Mouse (Mus musculus): ENCODE data around the gene Abr.

Gene Abr

DNA sequence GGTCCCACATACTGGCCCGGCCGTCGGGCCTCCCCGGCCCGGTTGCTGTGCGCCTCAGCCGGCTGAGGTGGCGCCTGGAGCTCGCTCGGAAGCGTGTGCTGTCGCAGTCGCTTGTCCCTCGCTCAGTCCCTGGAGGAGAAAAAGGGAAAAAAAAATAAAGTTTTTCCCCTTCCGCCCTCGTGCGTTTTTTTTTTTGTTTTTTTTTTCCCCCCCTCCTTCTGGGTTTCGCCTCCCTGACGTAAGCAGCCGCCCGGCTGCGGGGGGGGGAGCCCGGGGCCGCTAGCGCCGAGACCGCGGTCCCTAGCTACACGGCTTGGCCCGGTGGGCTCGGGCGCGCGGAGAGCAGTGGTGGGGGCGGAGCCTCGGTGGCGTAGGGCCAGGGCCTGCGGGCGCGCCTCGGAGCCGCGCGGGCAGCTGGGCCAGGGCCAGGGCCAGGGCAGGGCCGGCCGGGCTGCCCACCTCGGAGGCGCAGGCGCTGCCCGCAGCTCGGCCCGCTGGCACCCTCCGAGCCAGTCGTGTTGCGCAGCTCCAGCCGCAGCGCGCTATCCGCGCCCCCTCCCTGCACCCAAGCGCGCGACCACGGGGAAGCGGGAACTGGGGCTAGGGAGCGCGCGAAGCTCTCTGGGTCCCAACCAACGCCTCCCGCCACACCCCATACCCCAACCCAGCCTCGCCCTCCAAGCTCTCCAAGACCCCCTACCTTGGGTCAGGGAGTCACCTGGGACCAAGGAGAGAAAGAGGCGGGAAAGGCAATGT is 1.3 kb upstream of the Abr start:
- peak; percentile 80 for DNase-seq (ENCODE audit: extremely low spot score)

DNA sequence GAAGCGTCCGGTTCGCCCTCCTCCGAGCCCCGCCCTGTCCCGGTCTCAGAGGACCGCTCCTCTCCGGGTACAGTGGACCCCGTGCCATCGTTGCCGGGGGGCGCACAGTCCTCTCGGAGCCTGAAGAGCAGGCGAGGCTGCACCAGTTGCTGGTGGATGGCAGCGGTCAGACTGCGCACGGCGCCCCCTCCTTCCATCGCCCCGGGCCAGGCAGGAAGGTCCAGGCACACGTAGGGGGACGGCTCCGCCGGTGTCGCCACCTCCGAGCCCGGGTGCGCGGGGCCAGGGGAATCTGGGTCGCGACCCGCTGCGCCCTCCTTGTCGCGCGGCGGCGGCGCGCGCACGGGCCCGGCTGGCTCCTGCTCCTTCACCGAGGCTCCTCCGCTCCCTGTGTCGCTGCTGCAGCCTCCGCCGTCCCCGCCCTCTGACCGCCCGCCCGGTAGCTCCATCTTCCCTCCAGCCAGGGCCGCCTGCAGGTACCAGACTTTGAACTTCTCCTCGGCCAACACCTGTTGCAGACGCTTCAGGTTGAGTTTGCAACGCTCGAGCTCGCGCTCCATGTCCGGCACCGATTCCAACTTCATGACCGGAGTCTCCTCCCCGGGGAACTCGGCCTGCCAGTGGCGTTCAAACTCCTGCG is 572 bp upstream of the Abr start:
- DNase-seq (ENCODE audit: extremely low spot score) = peak; percentile 67

DNA sequence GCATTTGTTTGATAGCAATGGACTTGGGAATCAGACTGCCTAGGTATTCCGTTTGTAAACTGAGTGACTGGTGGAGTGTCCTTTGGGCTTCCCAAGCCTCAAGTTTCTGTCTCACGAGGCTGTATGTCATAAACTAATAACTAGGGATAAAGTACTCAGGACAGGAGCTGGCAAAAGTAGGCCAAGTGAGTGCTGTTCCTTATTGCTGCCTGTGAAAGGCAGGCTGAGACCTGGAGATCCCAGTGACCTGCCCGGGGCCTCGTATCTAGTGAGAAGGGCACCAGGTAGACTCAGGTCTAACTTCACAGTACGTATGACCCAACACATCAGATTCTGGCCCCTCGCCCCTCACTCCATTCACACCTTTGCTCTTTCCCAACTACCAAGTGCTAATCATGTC is 4.0 kb downstream of the Abr start:
- DNase-seq (ENCODE audit: extremely low spot score) = no peak

DNA sequence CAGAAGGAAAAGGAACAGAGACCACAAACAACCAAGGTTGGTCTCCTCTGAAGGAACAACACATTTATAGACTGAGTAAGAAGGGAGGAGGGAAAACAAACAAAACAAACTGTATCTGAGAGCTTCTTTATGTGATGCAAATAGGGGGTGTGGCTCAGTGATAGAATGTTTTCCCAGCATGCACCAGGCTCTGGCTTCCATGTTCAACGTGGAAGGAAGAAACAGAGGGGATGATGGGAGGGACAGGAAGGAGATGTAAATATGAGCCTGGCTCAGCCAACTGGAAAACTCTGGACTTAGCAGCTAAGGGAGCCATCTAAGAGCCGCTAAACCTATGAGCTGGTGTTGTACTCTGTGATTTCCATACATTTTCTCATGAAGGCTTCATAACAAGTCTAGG is 7.9 kb downstream of the Abr start:
- DNase-seq (ENCODE audit: extremely low spot score) = no peak

DNA sequence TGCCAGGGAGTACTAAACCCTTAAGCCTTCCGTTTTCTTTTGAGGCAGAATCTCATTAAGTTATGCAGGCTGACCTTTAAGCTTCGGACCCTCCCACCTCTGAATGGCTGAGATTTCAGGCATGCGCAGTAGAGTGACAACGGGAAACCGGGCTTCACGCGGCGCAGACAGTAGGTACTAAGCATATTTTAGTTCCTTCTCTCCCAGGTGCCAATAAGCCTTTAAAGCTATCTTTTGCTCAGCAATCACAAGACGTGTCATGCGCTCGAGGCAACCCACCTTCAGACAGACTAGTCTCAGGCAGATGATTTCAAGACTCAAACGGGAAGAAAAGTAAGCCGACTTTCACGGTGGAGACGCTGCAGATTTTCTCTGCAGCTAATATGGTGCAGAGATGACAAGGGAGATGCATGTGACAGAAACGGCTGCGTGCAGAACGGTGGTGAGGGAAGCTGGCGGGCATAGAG is 9.4 kb downstream of the Abr start:
- DNase-seq (ENCODE audit: extremely low spot score) = peak; percentile 72

DNA sequence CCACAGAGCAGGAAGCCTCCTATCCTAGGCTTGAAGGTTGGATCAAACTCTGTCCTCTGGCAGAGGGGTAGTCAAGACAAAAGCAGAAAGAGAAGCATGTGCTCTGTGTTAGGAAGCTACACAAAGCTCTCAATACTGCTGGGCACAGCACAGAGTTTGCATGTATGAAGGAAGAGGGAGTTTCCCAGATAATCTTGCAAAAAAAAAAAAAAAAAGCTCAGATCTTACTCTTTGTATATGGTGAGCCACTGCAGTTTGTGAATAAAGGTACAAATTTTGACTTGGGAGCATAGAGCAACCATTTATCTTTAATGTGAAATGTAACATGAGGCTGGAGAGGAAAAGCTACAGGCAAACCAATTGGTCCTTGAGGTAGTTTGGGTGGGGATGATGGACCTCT is 11.2 kb downstream of the Abr start:
- no peak for DNase-seq (ENCODE audit: extremely low spot score)

DNA sequence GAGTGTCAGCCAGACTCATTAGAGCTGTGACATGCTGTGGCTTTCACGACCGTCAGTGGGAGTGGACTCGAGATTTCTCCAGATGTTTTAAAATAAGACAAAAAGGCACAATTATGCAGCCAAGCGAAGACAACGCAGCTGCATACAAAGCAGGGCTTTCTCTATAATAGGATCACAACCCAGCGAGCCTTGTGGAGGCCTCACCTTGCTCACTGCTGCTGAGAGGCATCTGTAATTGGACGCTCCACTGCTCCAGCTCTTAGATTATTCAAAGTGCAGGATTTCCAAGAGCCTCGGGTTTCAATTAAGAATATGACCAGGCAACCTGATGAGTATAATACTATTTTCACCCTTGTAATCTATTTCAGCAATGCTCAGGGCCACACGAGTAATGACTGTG is 15.6 kb downstream of the Abr start:
- DNase-seq (ENCODE audit: extremely low spot score) = no peak

DNA sequence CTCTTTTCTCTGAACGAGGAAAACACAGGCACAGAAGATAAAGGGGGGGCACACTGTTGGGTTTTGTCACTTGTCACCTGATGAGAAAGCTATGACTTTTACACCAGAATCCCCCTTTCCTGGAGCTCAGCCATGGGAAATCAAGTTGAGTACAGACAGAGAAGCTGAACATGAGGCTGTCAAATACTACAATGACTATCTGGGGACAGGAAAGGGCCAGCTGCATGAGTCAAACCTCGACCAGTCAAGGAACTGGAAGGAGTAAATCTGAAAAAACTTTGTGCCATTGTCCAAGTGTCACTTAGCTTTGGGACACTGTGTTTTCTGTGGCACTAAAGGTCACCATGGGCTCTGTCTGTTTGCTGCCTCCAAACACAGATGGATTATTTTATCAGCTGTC is 22.9 kb downstream of the Abr start:
- DNase-seq (ENCODE audit: extremely low spot score) = no peak

DNA sequence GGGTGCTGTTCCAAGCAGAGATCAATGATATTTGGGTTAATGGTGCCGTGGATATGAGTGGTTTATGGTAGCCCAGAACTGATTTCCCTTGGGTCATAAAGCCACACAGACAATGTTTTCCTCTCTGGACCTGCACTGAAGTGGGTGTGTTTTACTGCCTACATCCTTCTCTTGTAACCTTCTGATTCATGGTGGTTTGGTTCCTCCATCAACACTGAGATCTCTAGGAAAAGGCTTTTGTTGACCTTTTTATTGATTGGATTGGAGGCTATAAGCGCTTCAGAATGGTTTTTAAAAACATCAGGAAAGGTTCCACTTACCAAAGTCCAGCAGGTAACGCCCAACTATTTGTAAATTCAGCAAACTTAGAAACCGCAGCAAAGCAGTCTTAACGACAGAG is 23.4 kb downstream of the Abr start:
- no peak for DNase-seq (ENCODE audit: extremely low spot score)

DNA sequence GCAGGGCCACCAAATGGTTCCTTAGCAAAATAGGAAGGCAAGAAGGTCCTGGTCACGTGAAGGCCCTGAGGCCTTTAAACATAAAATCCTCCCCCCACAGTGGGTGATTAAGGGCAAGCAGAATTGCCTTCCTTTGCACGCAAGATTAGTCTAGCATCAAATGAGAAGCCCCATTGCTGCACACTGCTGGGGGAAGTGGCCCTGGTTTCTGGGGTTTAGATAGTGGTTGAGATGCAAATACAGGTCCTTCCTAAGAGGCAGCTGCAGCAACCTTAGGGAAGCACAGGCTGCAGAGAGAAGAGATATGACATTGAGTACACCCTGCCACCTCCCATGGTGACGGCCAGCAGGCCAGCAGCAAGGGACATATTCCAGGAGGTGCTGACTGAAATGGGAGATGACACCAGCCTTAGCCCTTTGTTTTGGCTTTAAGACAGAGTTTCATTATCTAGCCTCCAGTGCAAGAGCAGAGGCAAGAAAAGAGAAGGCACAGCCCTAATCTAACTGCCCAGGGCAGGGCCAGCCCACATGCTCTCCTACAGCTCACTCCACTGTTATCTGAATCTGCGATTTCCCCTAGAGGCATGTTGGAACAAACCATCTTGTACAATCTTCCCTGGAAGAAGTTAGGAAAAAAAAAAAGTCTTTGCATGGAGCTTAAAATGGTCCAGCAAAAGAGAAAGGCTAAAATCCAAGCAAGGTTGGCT is 28.3 kb downstream of the Abr start:
- DNase-seq (ENCODE audit: extremely low spot score) = no peak

DNA sequence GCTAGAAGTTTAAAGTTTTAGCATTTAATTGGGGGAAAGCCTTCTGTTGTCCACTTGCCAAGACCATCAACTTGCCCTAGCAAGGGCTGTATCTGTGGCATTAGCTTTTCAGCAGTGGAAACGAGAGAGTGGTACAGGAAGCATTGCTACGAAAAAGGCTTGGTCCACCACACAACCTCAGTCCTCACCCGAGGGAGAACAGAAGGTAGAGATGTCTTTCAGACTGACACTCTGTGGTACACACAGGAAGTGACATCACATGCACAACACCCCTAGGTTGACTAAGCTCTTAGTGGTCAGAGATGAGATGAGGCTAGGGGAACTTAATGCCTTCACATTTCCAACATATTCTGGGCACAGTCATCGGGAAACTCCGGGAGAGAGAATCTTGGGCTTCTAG is 32.4 kb downstream of the Abr start:
- DNase-seq (ENCODE audit: extremely low spot score) = no peak

DNA sequence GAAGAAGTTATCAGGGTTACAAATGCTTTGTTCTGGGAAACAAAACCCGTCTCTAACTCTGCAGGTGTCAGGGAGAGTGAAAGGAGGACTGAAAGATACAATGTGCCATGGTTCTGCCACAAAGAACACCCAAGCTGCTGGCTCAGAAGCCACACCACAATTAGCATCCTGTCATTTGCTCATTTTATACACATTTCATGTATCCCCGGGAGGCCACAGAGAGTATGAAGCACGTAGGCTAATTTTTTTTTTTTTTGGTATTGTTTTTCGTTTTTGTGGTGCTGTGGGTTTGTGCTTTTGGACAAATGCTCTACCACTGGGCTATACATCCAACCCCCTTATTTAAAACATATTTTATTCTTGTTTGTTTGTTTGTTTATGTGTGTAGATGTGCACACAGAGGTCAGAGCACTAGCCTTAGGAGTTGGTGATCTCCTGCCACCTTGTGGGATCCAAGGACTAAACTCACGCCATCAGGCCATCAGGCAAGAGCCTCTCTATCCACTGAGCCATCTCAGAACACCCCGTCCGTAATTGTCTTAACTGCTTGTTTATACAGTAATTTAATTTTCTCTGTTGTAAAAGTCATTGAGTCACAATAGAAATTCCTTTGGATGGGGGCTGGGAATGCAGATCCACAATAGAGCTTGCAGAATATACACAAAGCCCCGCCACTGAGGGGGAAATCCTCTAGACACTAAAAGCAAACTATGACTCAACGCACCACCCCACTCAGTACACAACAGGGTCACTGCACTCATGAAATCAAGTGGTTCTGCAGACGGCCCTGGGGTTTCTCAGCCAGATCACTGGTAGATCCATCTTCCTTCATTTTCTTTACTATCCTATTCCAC is 33.3 kb downstream of the Abr start:
- no peak for DNase-seq (ENCODE audit: extremely low spot score)

DNA sequence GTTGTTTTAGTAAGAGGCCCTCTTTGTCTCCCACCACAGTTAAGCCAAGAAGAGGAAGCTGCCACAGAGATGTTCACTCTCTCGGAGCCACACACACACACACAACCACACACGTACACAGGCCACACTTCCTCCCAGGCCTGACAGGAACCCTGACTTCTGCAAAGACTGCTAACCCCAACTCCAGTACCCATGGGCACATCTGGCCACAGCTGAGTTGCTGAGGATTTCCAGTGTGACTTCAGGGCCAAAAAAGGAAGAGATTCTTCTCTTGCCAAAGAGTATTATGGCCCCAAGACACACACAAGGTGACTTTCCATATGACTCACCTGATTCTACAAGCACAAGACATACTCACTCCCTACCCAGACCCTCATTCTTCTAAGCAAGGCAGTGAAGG is 34.1 kb downstream of the Abr start:
- no peak for DNase-seq (ENCODE audit: extremely low spot score)

DNA sequence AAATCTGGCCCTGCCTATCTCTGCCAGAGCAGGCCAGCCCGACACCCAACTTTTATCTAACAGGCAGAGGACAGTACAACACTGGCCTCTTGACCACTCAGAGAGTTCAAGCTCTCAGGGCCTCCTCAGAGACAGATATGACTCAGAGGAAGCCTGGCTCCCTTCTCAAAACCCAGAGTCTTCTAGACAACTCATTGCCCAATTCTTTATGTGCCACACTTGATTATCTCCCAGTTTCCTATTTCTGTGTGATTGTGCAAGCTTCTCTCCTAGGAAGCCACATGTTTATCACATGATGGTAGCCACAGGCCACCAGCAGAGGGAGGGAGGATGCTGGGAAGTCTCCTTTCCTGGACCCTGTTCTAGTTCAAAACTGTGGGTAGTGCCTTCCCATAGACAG is 34.8 kb downstream of the Abr start:
- no peak for DNase-seq (ENCODE audit: extremely low spot score)

DNA sequence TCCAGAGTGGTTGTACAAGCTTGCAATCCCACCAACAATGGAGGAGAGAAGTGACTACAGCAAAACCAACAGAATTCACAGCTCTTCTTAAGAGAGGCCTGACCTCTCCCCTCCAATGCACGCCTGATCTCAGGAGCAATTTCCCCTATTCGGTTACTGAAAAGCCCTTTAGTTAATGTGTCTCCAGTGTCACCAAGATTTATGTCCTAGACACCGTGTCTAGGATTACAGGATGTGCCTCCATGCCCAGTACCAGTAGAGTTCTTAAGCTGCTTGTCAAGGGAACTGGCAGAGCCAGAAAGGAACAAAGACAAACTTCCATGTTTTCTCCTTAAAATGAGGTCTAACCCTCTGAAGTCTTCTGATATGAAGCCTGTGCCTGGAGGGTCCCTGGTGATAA is 36.0 kb downstream of the Abr start:
- no peak for DNase-seq (ENCODE audit: extremely low spot score)

DNA sequence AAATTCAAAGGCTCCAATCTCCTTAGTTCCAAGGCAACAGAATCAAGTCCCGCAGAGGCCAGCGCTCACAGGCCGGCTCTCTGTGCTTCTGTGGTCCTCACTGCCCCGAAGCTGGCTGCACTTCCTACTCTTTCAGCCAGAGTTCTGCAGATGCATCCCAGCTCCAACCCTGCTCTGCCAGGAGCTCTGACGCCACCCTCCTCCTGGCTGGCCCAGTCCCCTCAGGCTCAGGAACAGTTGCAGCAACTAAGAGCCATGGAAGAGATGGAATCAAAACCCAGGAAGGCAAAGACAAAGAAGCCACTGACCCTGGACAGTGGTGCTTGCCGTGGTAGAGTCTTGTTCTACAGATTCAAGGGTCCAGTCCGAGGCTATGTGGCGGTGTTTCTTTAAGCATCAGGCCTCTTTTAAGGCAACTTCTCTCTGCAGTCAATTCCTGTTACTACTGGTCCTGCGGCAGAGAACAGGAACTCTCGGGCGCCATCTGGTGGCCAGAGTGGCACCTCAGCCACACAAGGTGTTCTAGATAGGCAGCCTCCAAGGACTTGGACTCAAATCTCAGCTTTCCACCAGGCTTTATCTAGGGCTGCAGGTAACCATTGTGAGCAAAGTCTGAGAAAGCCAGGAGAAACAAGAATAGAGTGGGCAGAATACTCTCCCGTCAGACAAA is 44.4 kb downstream of the Abr start:
- peak; percentile 86 for DNase-seq (ENCODE audit: extremely low spot score)

DNA sequence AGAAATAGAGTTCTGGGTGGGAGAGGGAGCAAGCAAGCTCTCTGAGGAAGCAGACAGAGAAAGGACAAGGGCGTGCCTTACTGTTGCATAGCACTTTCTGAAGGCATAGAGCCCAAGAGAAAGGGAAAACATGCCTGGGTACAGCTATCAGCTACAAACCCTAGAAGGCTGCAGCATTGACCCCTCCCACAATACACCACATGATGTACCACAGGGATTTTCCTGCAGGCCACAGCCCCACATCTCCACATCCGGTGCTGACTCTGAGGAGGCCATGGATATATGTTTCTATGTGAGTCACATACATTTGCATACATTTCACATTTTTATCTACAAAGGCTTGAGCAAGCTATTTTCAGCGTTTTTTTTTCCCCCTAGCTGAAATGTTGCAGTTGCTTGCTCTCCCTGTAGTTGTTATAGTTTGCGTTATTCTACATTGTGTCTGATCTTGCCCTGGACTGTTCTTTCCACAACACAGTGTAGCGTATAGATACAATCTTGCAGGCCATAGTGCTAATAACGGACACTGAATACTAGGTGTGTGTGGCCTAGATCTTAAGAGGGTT is 49.2 kb downstream of the Abr start:
- no peak for DNase-seq (ENCODE audit: extremely low spot score)

DNA sequence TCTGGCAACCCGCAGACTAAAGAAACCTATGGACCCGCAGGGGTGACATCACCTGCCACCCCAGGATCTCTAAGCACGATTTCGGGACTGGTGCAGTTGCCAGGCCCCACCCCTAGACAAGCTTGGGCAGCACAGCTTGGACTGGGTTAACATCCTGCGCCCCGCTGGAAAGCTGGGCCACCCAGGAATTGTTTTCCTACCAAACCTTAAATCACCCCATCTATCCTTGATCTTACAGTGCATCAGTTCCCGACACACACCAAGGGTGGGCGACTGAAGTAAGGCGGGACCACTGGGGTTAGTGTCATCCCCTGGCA is 50.5 kb downstream of the Abr start:
- no peak for DNase-seq (ENCODE audit: extremely low spot score)

DNA sequence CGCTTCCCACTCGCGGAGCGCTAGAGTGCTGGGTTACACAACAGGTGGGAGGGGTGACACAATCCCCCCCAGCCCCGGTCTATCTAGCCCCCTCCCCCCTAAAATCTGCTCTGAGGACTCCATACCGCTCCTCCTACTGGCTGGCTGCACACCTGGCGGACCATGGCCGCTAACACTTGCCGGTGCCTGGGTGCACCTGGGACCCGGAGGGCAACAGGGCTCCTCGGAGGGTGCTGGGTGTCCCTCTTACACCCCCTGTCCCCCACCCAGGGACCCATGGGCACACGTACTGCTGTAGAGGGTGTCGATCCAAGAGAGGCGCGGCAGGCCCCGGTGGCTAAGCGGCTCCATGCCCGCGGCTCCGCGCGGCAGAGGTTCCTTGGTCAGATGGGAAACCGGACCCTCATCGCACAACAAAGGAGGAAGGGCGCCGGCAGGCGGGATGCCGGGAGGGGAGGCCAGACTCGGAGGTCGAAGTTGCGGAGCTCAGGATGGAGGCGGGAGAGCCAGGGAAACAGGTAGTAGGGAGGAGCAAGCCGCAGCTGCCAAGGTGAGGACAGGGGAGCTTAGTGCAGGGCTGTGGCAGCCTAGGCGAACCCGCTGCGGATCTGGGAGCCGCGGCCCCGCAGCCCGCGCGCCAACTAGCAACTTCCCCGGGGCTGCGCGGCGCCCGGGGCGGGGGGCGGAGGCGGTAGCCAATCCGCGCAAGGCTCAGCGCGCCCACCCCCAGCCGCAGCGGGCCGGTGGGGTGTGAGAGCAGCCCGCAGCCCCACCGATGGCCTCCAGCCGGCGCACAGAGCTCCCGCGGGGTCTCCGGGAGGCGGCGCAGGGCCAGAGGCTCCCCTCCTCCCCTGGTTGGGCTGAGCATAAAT is 51.1 kb downstream of the Abr start:
- peak; percentile 72 for DNase-seq (ENCODE audit: extremely low spot score)

DNA sequence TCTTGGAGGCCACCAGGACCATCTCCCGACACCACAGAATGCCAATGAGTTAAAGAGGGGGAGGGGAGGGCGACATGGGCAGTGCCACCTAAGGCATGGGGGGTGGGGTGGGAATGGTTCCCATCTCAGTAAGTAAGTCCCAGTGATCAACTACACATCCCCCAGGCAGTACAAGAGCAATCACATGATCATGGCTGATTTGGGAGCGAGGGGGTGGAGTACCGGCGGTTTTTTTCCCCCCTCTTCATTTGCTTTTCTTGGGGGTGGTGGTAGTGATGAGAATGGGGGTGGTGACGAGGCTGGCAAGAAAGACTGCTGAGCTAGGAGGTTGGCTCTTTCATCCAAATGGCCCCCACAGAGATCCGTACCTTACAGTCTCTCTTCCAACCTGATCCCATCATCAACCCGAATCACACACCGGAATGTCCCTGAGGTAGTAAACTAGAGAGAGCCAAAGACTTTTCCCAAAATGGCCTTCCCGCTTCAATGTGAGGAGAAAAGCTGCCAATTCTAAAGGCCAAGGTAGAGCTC is 51.8 kb downstream of the Abr start:
- DNase-seq (ENCODE audit: extremely low spot score) = no peak

Data from embryo, embryonic 9.5 days (tissue).